Mouse (Mus musculus) splenic B cell, adult 2 months (primary cell): Measurements from ENCODE around the gene Prkcd.

Source experiments
- DNase-seq: peaks from one replicate; pipeline ENCODE4 v3.0.0-alpha.2; 2011; ENCODE audit warnings: low read depth, low spot score
- H3K27me3 ChIP-seq: 2 replicates; pipeline ENCODE4 v1.6.1; 2012; ENCODE audit warnings: mild to moderate bottlenecking, low read length, moderate library complexity, mixed read lengths; ENCODE audit not compliant: control insufficient read depth, poor library complexity, insufficient read depth, severe bottlenecking
- H3K36me3 ChIP-seq: 2 replicates; pipeline ENCODE4 v1.6.1; 2012; ENCODE audit warnings: mild to moderate bottlenecking, low read length, moderate library complexity, mixed read lengths; ENCODE audit not compliant: control insufficient read depth, poor library complexity, insufficient read depth, severe bottlenecking

Gene Prkcd

GRCm38 (mm10) chr14:30625856-30626726 is at the start of gene Prkcd:
TSS of gene Prkcd (minus strand) at chr14:30626210.
- DNase-seq = peak; percentile 91
- H3K36me3 ChIP-seq = no peaks in the 10 kb centered on the region; the same call in 1 of the 2 replicates
- no peaks in the 10 kb centered on the region for H3K27me3 ChIP-seq

GRCm38 (mm10) chr14:30674947-30675346 is 48.9 kb upstream of the Prkcd start:
- no peak for DNase-seq
- Histone ChIP-seq H3K36me3 (peaks cover 2% of the 10 kb centered on the region; the same call in 1 of the 2 replicates), H3K27me3 (no peaks in the 10 kb centered on the region)

- Histone ChIP-seq H3K27me3 (no peaks in the 10 kb centered on the region), H3K36me3 (no peaks in the 10 kb centered on the region; the same call in 1 of the 2 replicates)
- peak; percentile 96 for DNase-seq
These were observed 45.9 kb upstream of the Prkcd start for GRCm38 (mm10) chr14:30671986-30672312.

- DNase-seq = no peak
- H3K27me3 ChIP-seq = no peaks in the 10 kb centered on the region
- H3K36me3 ChIP-seq = no peaks in the 10 kb centered on the region; the same call in 1 of the 2 replicates
These were observed 45.3 kb upstream of the Prkcd start for GRCm38 (mm10) chr14:30671095-30671985.

- Histone ChIP-seq H3K36me3 (no peaks in the 10 kb centered on the region; the same call in 1 of the 2 replicates), H3K27me3 (no peaks in the 10 kb centered on the region)
These were observed 44.2 kb upstream of the Prkcd start for GRCm38 (mm10) chr14:30670161-30670560.

GRCm38 (mm10) chr14:30666604-30667003 is 40.6 kb upstream of the Prkcd start:
- no peak for DNase-seq
- Histone ChIP-seq H3K27me3 (no peaks in the 10 kb centered on the region), H3K36me3 (peaks cover 4% of the 10 kb centered on the region; the same call in 1 of the 2 replicates)

More at GRCm38 (mm10) chr14:30670161-30670560, 44.2 kb upstream of the Prkcd start:
- no peak for DNase-seq

GRCm38 (mm10) chr14:30666061-30666460 is 40.1 kb upstream of the Prkcd start:
- H3K27me3 ChIP-seq = no peaks in the 10 kb centered on the region
- DNase-seq = no peak

GRCm38 (mm10) chr14:30655531-30655930 is 29.5 kb upstream of the Prkcd start:
- Histone ChIP-seq H3K36me3 (no peaks in the 10 kb centered on the region), H3K27me3 (no peaks in the 10 kb centered on the region)
- DNase-seq = peak; percentile 39

More at GRCm38 (mm10) chr14:30666061-30666460, 40.1 kb upstream of the Prkcd start:
- H3K36me3 ChIP-seq = peaks cover 6% of the 10 kb centered on the region; the same call in 1 of the 2 replicates

GRCm38 (mm10) chr14:30654691-30655228 is 28.8 kb upstream of the Prkcd start:
- DNase-seq = no peak
- Histone ChIP-seq H3K36me3 (no peaks in the 10 kb centered on the region), H3K27me3 (no peaks in the 10 kb centered on the region)

GRCm38 (mm10) chr14:30653943-30654659 is 28.1 kb upstream of the Prkcd start, which contains the start of gene Rft1:
TSS of gene Rft1 (plus strand) at chr14:30654360.
- Histone ChIP-seq H3K27me3 (no peaks in the 10 kb centered on the region), H3K36me3 (no peaks in the 10 kb centered on the region)
- DNase-seq = peak; percentile 97

GRCm38 (mm10) chr14:30650969-30651368 is 25.0 kb upstream of the Prkcd start:
- DNase-seq = peak; percentile 36

GRCm38 (mm10) chr14:30649745-30650144 is 23.7 kb upstream of the Prkcd start:
- no peak for DNase-seq
- H3K36me3 ChIP-seq = no peaks in the 10 kb centered on the region
- H3K27me3 ChIP-seq = no peaks in the 10 kb centered on the region

More at GRCm38 (mm10) chr14:30650969-30651368, 25.0 kb upstream of the Prkcd start:
- H3K27me3 ChIP-seq = no peaks in the 10 kb centered on the region
- H3K36me3 ChIP-seq = no peaks in the 10 kb centered on the region

GRCm38 (mm10) chr14:30648478-30648877 is 22.5 kb upstream of the Prkcd start:
- DNase-seq = no peak
- Histone ChIP-seq H3K36me3 (no peaks in the 10 kb centered on the region), H3K27me3 (no peaks in the 10 kb centered on the region)

GRCm38 (mm10) chr14:30646486-30646885 is 20.5 kb upstream of the Prkcd start:
- no peak for DNase-seq
- no peaks in the 10 kb centered on the region for H3K36me3 ChIP-seq
- no peaks in the 10 kb centered on the region for H3K27me3 ChIP-seq
